Mouse (Mus musculus) cortical plate, adult 2 months (tissue): Measurements from ENCODE around the gene Gm45140.

Experiments
- CTCF ChIP-seq: fragments of 200-500 bp; IDR thresholded peaks from 2 replicates; pipeline ENCODE4 v1.5.1; 2011; ENCODE audit warnings: mild to moderate bottlenecking, control low read depth, low read length; ENCODE audit not compliant: insufficient read depth; ENCODE audit errors: extremely low read depth
- POLR2A ChIP-seq: fragments of 200-500 bp; IDR thresholded peaks from 2 replicates; pipeline ENCODE4 v1.6.1; 2011; ENCODE audit warnings: mild to moderate bottlenecking, low read length, control low read depth; ENCODE audit not compliant: insufficient read depth; ENCODE audit errors: extremely low read depth

- no peak for TF ChIP-seq CTCF
- no peak for TF ChIP-seq POLR2A
These were observed 11.2 kb upstream of the Gm45140 start for GRCm38 (mm10) chr6:87846813-87847212.
